Mouse (Mus musculus) cerebellum, adult 2 months (tissue): ENCODE results near the gene Pdss2. TPM values are rescaled to one million over a fixed set of nuclear protein-coding genes. Genes with fewer than 3 reads are reported as not detected.

Experiments
- DNase-seq, 2 experiments: peaks; one replicate each; pipeline ENCODE4 v3.0.0; 2021
- H3K27ac ChIP-seq: fragments of 200-500 bp; 2 replicates; pipeline ENCODE4 v1.5.1; 2012; ENCODE audit warnings: low read length, control low read depth, inconsistent platforms; ENCODE audit not compliant: insufficient read depth
- H3K27me3 ChIP-seq: fragments of 200-500 bp; 2 replicates; pipeline ENCODE4 v1.6.1; 2012; ENCODE audit warnings: inconsistent platforms, mild to moderate bottlenecking, low read length, moderate library complexity; ENCODE audit not compliant: control insufficient read depth, insufficient read depth
- H3K4me1 ChIP-seq: fragments of 200-500 bp; 2 replicates; pipeline ENCODE4 v1.6.1; 2011; ENCODE audit warnings: low read length; ENCODE audit not compliant: control insufficient read depth, insufficient read depth
- H3K4me3 ChIP-seq: fragments of 200-500 bp; replicated peaks from 2 replicates; pipeline ENCODE3; 2011; ENCODE audit warnings: mild to moderate bottlenecking, low read depth, low read length, control low read depth; ENCODE audit not compliant: insufficient read depth
- CTCF ChIP-seq: fragments of 200-500 bp; IDR thresholded peaks from 2 replicates; pipeline ENCODE4 v1.5.1; 2011; ENCODE audit warnings: low read depth, mild to moderate bottlenecking, control low read depth, low read length, moderate library complexity, borderline replicate concordance; ENCODE audit not compliant: insufficient read depth
- POLR2A ChIP-seq: fragments of 200-500 bp; IDR thresholded peaks from 2 replicates; pipeline ENCODE4 v1.6.1; 2011; ENCODE audit warnings: low read length, control low read depth, borderline replicate concordance; ENCODE audit not compliant: insufficient read depth
- WGBS: fragments of 180-500 bp; shearing (Covaris S2); methylation state at CpG from one replicate; pipeline ENCODE4 v1.1.7; 2018; 5-methylcytosine and 5-hydroxymethylcytosine counted together
- polyA plus RNA-seq: library from polyadenylated mRNA; depleted of rRNA; stranded (reverse); fragments of >200 nt; gene quantifications from 2 replicates; pipeline ENCODE4 v1.2.3, GENCODE M21; 2012; rRNA removed

Pdss2 gene
- 12.8 and 13.7 TPM in 2 replicates for polyA plus RNA-seq

DNA sequence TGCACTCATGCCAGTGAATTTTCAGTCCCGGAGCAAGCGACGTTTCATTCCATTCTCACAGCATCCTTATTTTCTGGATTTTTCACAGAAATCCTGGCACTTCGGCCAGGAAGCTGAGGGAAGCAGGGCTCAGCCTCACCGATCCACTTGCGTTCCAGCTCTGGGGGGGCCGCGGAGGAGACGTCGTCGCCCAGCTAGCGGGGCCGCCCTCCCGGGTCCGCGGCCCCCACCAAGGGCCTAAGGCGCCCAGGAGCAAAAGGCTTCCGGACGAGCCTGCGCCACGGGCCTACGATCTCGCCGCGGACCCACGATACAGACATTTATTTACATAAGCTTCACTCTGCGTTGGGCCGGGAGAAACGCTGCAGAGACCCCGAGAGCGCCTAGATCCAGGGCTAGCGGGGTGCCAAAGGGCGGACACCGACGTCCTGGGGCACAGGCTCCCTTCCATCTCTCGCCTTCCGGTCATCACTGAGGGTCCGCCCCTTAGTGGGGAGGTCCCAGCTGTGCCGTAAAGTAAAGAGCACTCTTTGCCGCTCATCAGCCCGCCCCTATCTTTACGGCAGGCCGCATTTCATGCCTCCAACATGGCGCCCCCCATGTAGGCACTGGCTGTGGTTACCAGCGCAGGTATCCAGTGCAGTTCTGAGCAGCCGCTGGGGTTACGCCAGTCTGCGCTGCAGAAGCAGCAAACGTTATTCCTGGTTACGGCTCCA is at the start of gene Pdss2:
Gene Pdss2, plus strand, starts transcription at position 577 of the 716 bp plus-strand sequence.
- DNase-seq, result peak; percentile 94 to 96

DNA sequence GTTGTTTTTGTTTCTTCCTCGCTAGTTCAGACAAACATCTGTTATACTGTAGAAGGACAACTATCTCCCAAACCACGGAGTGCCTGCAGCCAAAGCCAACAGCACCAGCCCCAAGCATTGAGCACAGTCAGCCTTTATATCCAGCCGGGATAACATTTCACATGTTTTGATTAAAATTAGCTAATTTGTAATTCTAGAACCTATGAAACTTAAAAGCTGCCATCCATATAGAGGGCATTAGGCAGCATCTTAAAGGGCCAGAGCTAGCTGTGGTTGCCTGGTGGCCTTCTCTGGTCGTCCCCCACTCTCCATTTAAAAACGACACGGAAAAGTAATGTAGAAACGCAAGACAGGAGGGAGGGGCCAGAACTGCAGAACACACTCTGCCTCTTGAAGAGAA is 49.2 kb upstream of the Pdss2 start:
- WGBS, result 10% methylated on average over 7 of the region's 7 CpGs
- Histone ChIP-seq H3K27ac (no peak overlapping the region), H3K27me3 (no peaks in the 10 kb centered on the region), H3K4me1 (peaks cover 5% of the 10 kb centered on the region; the same call in 1 of the 2 replicates), H3K4me3 (peak overlapping the region; percentile 44)
- DNase-seq, result no peak
- no peak for TF ChIP-seq POLR2A
- TF ChIP-seq CTCF, result no peak

More for the DNA sequence above, at the start of gene Pdss2:
- H3K4me1 ChIP-seq, result no peaks in the 10 kb centered on the region
- no peak for TF ChIP-seq CTCF
- peak; percentile 98 for TF ChIP-seq POLR2A
- peak within 1 kb of the TSS; percentile 96 for H3K4me3 ChIP-seq
- no peaks in the 10 kb centered on the region for H3K27me3 ChIP-seq
- WGBS, result 1% methylated on average over 50 of the region's 50 CpGs
- H3K27ac ChIP-seq, result peak within 1 kb of the TSS; percentile 95

DNA sequence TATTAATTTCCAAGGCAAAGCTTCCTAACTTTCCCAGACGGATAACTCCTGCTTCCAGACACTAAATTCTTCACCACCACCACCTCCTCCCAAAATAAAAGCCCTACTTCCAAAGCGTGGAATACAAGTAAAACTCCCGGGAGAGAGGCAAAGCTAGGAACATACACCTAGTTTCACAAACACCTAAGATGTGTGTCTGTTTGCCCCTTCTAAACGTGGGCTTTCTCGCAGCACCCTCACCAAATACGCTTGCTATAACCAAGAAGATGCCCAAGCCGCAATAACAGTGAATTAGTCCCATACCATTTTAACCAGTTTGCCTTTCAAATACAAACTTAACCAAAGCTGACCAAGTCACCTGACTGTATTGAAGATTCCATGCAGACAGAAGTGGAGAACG is 48.7 kb upstream of the Pdss2 start:
- H3K27ac ChIP-seq, result no peak overlapping the region
- WGBS, result 3% methylated on average over 8 of the region's 8 CpGs

DNA sequence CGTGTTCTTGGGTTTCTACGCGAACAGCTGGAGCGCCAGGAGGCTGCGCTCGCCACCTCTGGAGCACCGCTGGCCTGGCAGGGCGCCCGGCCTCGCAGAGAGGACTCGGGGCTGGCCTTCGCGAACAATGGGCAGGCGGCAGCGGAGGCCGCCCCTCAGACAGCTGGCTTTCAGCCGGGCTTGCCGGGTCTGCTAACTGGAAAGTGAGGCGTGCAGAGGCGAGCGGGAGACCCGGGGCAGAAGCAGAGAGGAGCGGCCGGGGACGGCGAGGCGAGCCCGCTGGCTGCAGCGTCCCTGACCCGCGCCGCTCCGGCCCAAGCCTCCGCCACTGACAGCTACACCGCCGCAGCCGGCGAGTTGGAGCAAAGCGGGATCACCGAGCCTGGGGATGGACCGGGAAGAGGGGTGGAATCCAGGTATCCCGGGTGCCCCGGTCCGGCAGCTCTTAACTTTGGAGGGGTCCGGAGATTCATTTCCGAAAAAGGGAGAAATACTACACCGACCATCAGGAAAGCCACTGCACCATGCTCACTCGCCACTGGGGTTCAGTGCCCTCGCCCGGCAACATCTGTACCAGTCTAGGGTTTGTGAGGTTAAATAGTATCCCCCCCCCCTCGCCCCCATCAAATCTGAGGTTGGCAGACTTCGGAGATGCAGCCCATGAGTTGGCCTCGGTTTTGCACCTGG is 48.0 kb upstream of the Pdss2 start:
- peak overlapping the region; percentile 64 for H3K27ac ChIP-seq
- WGBS, result under 1% methylated on average over 53 of the region's 53 CpGs
- H3K4me1 ChIP-seq, result peaks cover 5% of the 10 kb centered on the region; the same call in 1 of the 2 replicates
- H3K27me3 ChIP-seq, result no peaks in the 10 kb centered on the region
- DNase-seq, result peak; percentile 63 to 70
- no peak for TF ChIP-seq POLR2A
- no peak for TF ChIP-seq CTCF
- peak overlapping the region; percentile 98 for H3K4me3 ChIP-seq

More for the DNA sequence above, 48.7 kb upstream of the Pdss2 start:
- Histone ChIP-seq H3K4me3 (peak overlapping the region; percentile 98), H3K27me3 (no peaks in the 10 kb centered on the region), H3K4me1 (peaks cover 5% of the 10 kb centered on the region; the same call in 1 of the 2 replicates)
- no peak for DNase-seq
- TF ChIP-seq CTCF (no peak), POLR2A (no peak)

DNA sequence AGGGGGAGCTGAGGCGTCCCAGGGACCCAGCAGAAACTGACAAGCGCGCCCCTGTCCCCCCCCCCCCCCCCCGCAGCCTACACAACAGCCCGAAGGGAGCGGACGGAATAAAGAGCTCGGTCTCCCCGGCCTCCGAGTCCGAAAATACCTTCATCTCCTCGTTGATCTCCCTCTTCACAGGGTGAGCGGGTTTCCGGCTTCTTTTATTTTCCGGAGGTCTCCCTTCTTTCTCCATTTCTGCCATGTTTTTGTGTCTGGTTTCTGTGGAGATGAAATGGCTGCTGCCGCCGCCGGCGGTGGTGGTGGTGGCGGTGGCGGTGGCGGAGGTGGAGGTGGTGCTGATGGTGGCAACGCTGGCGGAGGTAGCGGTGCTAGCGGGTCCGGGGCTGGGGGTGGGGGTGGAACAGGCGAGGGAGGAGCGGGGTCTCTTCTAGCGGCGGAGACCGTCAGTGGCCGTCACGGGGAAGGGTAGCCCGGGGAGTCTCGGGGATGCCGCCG is 47.4 kb upstream of the Pdss2 start:
- 1% methylated on average over 32 of the region's 38 CpGs for WGBS
- Histone ChIP-seq H3K27ac (peak overlapping the region; percentile 85), H3K4me3 (peak overlapping the region; percentile 98), H3K4me1 (peaks cover 5% of the 10 kb centered on the region; the same call in 1 of the 2 replicates), H3K27me3 (no peaks in the 10 kb centered on the region)
- no peak for DNase-seq
- TF ChIP-seq CTCF (no peak), POLR2A (no peak)

DNA sequence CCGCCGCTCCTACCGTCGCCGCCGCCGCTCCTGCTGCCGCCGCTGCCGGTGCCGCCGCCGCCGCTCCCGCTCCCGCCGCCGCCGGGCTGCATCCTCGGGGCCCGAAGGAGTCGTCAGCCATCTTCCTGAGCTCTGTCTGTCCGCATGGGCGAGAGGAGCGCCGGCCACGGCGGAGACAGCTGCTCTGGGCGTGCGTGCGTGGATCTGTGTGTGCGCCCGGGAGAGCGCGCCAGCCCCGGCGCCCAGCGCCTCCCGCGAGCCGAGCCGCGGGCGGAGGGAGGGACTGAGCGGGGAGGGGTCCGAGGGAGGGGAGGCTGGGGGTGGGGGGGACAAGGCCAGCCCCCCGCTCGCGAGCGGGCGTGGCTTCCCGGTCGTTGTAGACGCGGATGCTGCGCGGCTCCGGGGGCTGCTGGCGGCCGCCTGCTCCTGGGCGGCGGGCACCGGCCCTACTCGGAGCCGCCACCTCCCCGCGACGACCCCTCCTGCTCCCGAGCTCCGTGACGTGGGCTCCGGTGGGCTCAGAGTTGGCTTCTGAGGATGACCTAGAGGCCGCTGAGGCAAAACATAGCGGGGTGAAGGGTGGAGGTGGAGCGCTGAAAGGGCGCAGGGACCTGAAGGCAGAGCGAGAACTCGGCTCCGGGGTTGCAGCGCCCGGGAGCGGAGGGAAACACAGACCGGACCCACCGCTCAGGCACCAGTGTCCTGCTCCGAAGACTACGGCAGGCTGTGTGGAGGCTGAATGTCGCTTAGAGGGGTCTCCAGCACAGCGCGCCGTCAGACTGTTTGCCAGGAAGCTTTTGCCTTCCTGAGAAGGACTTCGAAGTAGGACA is 46.7 kb upstream of the Pdss2 start, which contains the start of the genes Sobp and 9030612E09Rik:
Gene Sobp, minus strand, starts transcription at position 205 of the 830 bp plus-strand sequence.
Gene 9030612E09Rik, plus strand, starts transcription at position 379 of the 830 bp plus-strand sequence.
- peak within 1 kb of the TSS; percentile 98 for H3K4me3 ChIP-seq
- H3K27me3 ChIP-seq, result no peaks in the 10 kb centered on the region
- H3K4me1 ChIP-seq, result peaks cover 5% of the 10 kb centered on the region; the same call in 1 of the 2 replicates
- WGBS, result under 1% methylated on average over 79 of the region's 91 CpGs
- no peak for TF ChIP-seq CTCF
- TF ChIP-seq POLR2A, result peak; percentile 58
- peak; percentile 86 to 87 for DNase-seq
- peak within 1 kb of the TSS; percentile 85 for H3K27ac ChIP-seq

DNA sequence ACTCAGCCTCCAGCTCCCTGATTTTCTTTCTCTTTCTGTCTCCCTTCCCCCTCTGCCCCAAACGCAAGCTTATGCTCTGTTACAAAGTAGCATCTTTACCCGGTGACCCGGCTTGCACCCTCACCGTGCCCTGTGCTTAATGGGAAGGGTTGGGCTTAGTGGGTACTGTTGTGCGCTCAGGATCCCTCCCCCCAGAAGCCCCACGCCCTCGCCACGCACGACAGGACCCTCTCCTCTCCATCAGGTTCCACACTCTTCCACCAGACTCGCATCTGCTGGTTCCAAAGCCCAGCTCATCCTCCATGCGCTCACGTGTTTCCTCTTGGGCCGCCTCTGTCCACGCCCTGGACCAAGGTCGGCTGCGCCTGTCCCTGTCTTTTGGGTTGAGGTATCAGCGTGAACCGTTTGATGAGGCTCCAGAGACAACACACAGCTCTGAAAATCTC is 46.1 kb upstream of the Pdss2 start:
- 1% methylated on average over 18 of the region's 18 CpGs for WGBS
- H3K4me3 ChIP-seq, result peak overlapping the region; percentile 98
- H3K4me1 ChIP-seq, result peaks cover 5% of the 10 kb centered on the region; the same call in 1 of the 2 replicates
- TF ChIP-seq CTCF (no peak), POLR2A (peak; percentile 49; the same call in 1 of the 2 replicates)
- H3K27ac ChIP-seq, result peak overlapping the region; percentile 81
- no peaks in the 10 kb centered on the region for H3K27me3 ChIP-seq
- peak; percentile 71 to 75 for DNase-seq
